Mouse (Mus musculus): ENCODE data around the gene Trim21. TPM values are rescaled to one million over a fixed set of nuclear protein-coding genes. Genes with fewer than 3 reads are reported as not detected.

Trim21 gene
- polyA plus RNA-seq, 1 experiment from 2014 or later = not detected

DNA sequence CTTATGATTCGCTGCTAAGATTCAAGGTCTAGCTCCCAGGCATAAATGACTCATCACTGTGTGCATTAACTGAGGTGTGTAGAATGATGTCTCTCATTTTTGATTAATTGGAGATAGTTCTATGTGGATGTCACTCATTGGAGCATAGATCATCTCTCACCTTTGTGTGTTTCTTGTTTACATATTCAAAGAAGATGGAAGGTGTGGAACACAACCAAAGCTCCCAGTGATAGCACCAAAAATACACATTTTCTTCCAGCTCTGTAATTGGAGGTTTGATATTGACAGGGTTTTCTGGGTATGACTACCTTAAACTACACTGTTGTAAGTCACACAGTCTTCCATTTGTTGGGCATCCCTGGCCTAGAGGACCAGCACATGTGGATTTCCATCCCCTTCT is 30.8 kb downstream of the Trim21 start, which contains the start of gene Olfr547:
Olfr547 (plus strand) TSS at position 301 of the 400 bp plus-strand sequence.
- Histone ChIP-seq H3K9me3 (no peaks in the 10 kb centered on the region), H3K4me1 (no peaks in the 10 kb centered on the region), H3K4me3 (no peak within 1 kb of the TSS), H3K9ac (replicated peaks) (no peak within 1 kb of the TSS), H3K36me3 (no peaks in the 10 kb centered on the region), H3K4me2 (replicated peaks) (no peak within 1 kb of the TSS), H3K27me3 (no peaks in the 10 kb centered on the region), H3K27ac (replicated peaks) (no peak within 1 kb of the TSS)
- WGBS = 71% methylated on average over 1 of the region's 1 CpGs
- no peak for ATAC-seq (replicated peaks)

DNA sequence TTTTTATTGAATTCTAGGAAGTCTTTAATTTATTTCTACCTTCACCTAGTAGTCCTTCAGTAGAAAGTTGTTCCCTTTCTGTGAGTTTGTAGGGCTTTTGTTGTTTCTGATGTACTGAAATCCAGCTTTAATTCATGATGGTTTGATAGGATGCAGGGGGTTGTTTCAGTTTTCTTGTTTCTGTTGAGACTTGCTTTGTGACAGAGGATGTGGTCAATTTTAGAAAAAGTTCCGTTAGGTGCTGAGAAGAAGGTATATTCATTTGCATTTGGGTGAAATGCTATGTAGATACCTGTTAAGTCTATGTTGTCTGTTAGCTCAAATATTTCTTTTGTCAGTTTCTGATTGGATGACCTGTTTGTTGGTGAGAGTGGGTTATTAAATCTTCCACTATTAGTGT is 36.2 kb downstream of the Trim21 start:
- Histone ChIP-seq H3K4me2 (replicated peaks) (no peak overlapping the region), H3K4me3 (no peak overlapping the region), H3K4me1 (no peaks in the 10 kb centered on the region), H3K27ac (replicated peaks) (no peak overlapping the region), H3K9ac (replicated peaks) (no peak overlapping the region), H3K27me3 (no peaks in the 10 kb centered on the region), H3K36me3 (no peaks in the 10 kb centered on the region), H3K9me3 (no peaks in the 10 kb centered on the region)
- 88% methylated on average over 1 of the region's 1 CpGs for WGBS
- no peak for ATAC-seq (replicated peaks)

DNA sequence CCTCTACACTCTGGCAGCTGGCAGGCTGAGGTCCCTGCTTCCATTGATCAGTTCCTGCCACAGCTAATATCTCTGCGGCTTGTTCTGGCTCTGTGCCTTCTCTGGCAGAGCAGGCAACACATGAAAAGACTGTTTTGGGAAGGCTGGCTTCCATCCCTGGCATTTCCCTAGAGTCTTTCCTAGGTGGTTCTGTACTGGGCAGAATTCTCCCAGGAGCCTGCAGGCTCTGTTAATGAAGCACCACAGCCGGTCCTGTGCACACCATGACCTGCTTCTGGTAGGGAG is 48.3 kb downstream of the Trim21 start:
- Histone ChIP-seq H3K4me1 (peaks cover 19% of the 10 kb centered on the region), H3K36me3 (no peaks in the 10 kb centered on the region), H3K9me3 (no peaks in the 10 kb centered on the region), H3K27ac (replicated peaks) (no peak overlapping the region), H3K4me2 (replicated peaks) (no peak overlapping the region), H3K4me3 (no peak overlapping the region), H3K27me3 (peaks cover 11% of the 10 kb centered on the region), H3K9ac (replicated peaks) (no peak overlapping the region)
- 48% methylated on average over 2 of the region's 2 CpGs for WGBS
- peak; percentile 34; the same call in 1 of the 2 replicates for ATAC-seq (replicated peaks)

DNA sequence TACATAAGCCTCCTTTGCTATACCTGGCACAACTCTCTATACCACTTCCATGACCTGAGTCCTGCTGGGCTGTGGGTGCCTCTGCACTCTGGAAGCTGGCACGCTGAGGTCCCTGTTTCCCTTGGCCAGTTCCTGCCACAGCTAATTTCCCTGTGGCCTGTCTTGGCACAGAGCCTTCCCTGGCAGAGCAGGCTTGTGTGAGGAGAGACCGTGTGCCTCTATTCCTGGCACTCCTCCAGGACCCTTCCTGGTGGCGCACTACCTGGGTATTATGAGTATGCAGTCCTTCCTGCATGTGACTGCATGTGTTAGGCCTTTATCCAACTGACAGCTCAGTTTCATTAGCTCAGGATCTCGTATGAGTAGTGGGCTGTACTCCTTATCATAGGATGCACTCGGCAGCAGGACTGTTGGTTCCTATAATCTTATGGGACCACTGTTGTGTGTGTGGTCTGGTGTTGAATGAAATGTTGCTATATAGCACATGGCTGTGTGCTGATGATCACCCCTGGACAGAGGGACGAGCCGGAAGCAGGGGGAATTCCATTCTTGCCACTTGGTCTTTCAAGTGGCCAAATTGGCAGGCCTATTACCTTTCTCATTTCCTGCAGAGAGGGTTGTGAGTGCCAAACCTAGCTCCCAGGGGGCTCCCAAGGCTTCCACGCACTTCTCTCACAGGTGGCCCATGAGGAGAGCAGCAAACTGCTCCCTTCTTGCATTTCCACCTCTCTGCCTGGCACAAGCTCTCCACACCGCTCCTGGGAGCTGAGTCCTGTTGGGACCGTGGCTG is 48.8 kb downstream of the Trim21 start:
- 45% methylated on average over 10 of the region's 10 CpGs for WGBS

DNA sequence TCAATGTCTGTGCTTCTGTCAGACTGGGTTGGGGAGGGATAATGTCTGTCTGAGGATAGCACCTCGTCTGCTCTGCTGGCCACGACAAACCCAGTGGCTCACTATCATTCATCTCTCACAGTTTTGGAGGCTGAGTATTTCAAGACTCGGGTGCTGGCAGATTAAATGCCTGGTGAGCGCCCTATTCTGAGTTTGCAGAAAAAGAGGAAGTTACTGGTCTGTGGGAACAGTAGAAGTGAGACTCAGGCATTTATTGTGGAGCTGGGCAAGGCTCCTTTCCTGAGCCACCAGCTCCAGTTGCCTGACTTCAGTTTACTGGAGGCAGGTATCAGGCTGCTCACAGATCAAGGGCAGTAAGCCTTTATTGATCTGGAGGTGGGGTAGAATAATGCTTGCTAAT is 51.1 kb downstream of the Trim21 start:
- peaks cover 19% of the 10 kb centered on the region for H3K4me1 ChIP-seq
- H3K27ac ChIP-seq (replicated peaks) = no peak overlapping the region
- no peak overlapping the region for H3K4me2 ChIP-seq (replicated peaks)
- H3K27me3 ChIP-seq = peaks cover 11% of the 10 kb centered on the region
- H3K36me3 ChIP-seq = no peaks in the 10 kb centered on the region
- H3K9me3 ChIP-seq = no peaks in the 10 kb centered on the region
- WGBS = 81% methylated on average over 4 of the region's 4 CpGs
- H3K9ac ChIP-seq (replicated peaks) = no peak overlapping the region
- no peak for ATAC-seq (replicated peaks)
- H3K4me3 ChIP-seq = no peak overlapping the region

More for the DNA sequence above, 48.8 kb downstream of the Trim21 start:
- no peak overlapping the region for H3K4me2 ChIP-seq (replicated peaks)
- no peaks in the 10 kb centered on the region for H3K9me3 ChIP-seq
- peaks cover 11% of the 10 kb centered on the region for H3K27me3 ChIP-seq
- no peaks in the 10 kb centered on the region for H3K36me3 ChIP-seq
- peaks cover 19% of the 10 kb centered on the region for H3K4me1 ChIP-seq
- no peak overlapping the region for H3K9ac ChIP-seq (replicated peaks)
- H3K4me3 ChIP-seq = no peak overlapping the region
- H3K27ac ChIP-seq (replicated peaks) = no peak overlapping the region
- peak; percentile 11; the same call in 1 of the 2 replicates for ATAC-seq (replicated peaks)

DNA sequence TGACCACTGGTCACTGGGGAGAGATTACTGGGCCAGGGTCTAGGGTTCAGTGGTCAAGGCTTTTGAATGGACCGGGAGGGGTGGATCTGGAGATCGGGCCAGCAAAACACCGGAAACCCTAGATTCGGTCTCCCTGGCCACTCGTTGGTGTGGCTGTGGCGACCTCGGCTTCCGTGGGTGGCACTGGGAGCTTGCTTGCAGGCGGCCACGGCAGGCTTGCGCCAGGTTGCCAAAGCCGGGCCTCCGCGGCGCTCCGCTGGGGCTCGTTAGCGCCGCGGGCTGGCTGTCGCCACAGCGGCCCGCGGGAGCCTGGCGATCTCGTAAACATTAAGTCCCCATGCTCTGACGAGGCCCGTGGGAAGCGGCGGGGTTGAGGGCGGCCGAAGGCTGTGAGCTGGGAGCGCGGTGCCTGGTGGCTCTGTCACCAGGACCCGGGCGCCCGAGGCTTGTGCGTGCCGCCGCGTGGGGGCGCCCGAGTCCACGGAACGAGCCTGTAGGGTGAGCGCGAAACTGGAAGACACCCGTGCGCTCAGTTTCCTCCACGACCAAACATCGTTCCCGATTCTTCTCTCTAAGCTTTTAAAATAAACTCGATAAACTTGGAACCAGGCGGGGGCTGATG is 52.4 kb downstream of the Trim21 start:
- Histone ChIP-seq H3K27me3 (peaks cover 11% of the 10 kb centered on the region), H3K4me1 (peaks cover 19% of the 10 kb centered on the region), H3K4me3 (peak overlapping the region; percentile 60), H3K4me2 (replicated peaks) (peak overlapping the region; percentile 96), H3K9me3 (no peaks in the 10 kb centered on the region), H3K27ac (replicated peaks) (no peak overlapping the region), H3K36me3 (no peaks in the 10 kb centered on the region), H3K9ac (replicated peaks) (peak overlapping the region; percentile 88)
- WGBS = under 1% methylated on average over 54 of the region's 54 CpGs
- ATAC-seq (replicated peaks) = peak; percentile 96

DNA sequence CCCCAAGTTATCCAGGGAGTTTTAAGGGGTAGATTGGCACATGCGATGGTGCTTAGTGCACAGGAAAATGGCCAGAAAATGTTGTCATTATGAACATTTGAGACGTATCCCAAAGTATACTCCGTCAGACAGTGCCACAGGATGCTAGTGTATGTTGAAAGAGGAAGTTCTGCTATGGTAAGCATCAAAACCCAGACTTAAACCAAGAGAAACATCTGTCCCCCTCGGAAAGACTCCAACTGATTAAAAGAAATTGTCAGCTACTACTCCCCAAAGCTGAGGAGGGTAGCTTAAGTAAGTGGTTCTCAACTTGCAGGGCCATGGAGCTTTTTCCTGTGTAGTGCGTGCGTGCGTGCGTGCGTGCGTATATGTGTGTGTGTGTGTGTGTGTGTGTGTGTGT is 53.4 kb downstream of the Trim21 start:
- Histone ChIP-seq H3K4me2 (replicated peaks) (no peak overlapping the region), H3K9ac (replicated peaks) (no peak overlapping the region), H3K9me3 (no peaks in the 10 kb centered on the region), H3K27me3 (peaks cover 11% of the 10 kb centered on the region), H3K27ac (replicated peaks) (no peak overlapping the region), H3K36me3 (no peaks in the 10 kb centered on the region), H3K4me1 (peaks cover 12% of the 10 kb centered on the region), H3K4me3 (no peak overlapping the region)
- 92% methylated on average over 10 of the region's 10 CpGs for WGBS
- ATAC-seq (replicated peaks) = no peak

DNA sequence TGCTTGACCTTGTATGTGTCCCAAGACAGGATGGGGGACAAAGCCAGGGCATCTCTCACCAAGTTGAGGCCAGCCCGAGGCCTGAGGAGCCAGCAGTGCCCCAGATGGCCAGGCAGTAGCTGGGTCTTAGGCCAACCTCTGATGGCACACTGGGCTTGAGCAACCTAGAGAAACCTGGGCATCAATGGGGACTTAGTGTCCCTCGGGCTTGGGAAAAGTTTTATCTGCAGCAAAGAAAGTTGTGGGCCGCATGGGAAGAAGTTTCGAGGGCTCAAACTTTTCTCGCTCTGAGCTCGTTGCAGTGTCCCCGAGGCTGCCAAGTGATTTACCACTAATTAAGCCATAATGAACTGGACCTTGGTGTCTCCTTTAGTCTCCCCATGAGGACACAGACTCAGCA is 55.6 kb downstream of the Trim21 start:
- H3K4me1 ChIP-seq = peaks cover 5% of the 10 kb centered on the region; the same call in 1 of the 2 replicates
- no peak overlapping the region for H3K4me3 ChIP-seq
- peaks cover 6% of the 10 kb centered on the region; the same call in 1 of the 2 replicates for H3K27me3 ChIP-seq
- H3K27ac ChIP-seq (replicated peaks) = no peak overlapping the region
- WGBS = 56% methylated on average over 7 of the region's 7 CpGs
- no peak for ATAC-seq (replicated peaks)
- H3K9ac ChIP-seq (replicated peaks) = no peak overlapping the region
- H3K4me2 ChIP-seq (replicated peaks) = no peak overlapping the region
- H3K36me3 ChIP-seq = no peaks in the 10 kb centered on the region
- no peaks in the 10 kb centered on the region for H3K9me3 ChIP-seq

DNA sequence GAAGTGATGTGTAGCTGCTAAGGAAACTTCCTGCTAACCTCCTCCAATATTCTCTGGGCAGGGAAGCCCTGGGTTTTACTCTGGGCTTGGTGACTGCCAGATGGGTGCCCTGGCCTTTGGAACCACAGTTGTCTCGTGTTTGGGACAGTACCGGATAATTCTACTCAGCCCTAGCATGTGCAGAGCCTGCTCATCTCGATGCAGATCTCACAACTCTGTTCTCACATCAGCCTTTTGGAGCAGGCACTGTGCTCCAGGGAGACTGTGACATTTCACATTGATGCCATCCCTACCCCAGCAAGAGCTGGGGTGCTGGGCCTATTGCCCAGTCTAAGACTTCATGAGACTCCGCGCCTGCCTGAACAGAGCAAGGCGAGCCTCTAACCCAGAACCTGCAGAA is 56.6 kb downstream of the Trim21 start:
- no peak for ATAC-seq (replicated peaks)
- Histone ChIP-seq H3K4me1 (peaks cover 5% of the 10 kb centered on the region; the same call in 1 of the 2 replicates), H3K27me3 (no peaks in the 10 kb centered on the region), H3K4me3 (no peak overlapping the region), H3K9ac (replicated peaks) (no peak overlapping the region), H3K36me3 (no peaks in the 10 kb centered on the region), H3K9me3 (no peaks in the 10 kb centered on the region), H3K4me2 (replicated peaks) (no peak overlapping the region), H3K27ac (replicated peaks) (no peak overlapping the region)
- 91% methylated on average over 6 of the region's 6 CpGs for WGBS

DNA sequence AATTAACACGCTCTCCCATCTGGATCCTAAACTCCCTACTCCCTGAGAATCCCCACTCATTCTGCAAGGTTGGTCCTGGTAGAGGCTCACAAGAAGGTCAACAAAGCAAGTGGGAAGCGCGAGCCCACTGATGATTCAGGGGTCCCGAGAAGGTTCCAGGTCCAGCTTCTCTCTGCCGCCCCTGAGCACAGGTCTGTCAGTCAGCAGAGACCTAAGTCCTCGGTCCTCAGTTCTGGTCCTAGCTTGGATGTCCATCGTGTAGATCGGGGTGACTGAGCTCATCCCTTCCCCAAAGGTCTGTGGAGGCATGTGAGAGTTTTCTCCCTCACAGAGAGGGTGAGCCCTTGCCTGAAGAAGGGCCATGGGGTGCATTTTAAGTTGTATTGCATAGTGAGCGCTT is 57.2 kb downstream of the Trim21 start:
- Histone ChIP-seq H3K4me3 (no peak overlapping the region), H3K36me3 (no peaks in the 10 kb centered on the region), H3K4me1 (peaks cover 5% of the 10 kb centered on the region; the same call in 1 of the 2 replicates), H3K9ac (replicated peaks) (no peak overlapping the region), H3K27me3 (no peaks in the 10 kb centered on the region), H3K4me2 (replicated peaks) (no peak overlapping the region), H3K9me3 (no peaks in the 10 kb centered on the region), H3K27ac (replicated peaks) (no peak overlapping the region)
- no peak for ATAC-seq (replicated peaks)
- WGBS = 94% methylated on average over 9 of the region's 9 CpGs
